Mouse (Mus musculus): Measurements from ENCODE around the gene Ehmt1.

DNA sequence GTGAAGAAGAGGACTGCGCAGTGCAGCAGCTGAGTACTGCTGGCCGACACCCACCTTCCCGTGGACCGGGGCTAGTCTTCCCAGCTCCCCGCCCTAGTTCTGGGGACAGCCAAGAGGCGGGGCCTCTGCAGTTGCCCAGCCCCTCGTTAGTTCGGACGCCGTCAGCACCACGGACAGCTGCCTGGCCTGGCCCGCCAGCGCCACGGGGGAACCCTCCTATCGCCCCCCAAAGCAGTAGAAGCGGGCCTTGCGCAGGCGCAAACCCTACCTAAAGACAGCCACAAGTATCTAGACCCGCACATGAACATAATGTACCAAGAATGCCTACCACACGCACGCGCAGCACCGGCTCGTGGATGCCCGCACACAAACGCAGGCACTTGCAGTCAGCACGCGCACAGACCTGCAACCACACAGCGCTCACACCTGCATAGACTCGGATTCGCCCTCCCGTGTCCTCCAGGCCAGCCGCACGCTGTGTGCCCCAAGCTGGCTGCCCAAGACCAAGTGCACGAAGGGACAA, 157.4 kb downstream of the Ehmt1 start:
- no peak for TF ChIP-seq CTCF (IDR thresholded peaks at IDR 0.05; ENCODE audit: low read depth, low read length)
- no peak for TF ChIP-seq POLR2A (IDR thresholded peaks at IDR 0.05; ENCODE audit: extremely low read depth, insufficient read depth, low read length)

All from liver, adult 2 months (tissue).